Mouse (Mus musculus): ENCODE data around the gene Olfr763. TPM values are rescaled to one million over a fixed set of nuclear protein-coding genes. Genes with fewer than 3 reads are reported as not detected.
"Not testable (repeated sequence)": the region's sequence is repeated elsewhere in the genome, so short reads cannot be mapped to it uniquely, and the experiment has no call there.

Olfr763 gene
- not detected for total RNA-seq (2021)

DNA sequence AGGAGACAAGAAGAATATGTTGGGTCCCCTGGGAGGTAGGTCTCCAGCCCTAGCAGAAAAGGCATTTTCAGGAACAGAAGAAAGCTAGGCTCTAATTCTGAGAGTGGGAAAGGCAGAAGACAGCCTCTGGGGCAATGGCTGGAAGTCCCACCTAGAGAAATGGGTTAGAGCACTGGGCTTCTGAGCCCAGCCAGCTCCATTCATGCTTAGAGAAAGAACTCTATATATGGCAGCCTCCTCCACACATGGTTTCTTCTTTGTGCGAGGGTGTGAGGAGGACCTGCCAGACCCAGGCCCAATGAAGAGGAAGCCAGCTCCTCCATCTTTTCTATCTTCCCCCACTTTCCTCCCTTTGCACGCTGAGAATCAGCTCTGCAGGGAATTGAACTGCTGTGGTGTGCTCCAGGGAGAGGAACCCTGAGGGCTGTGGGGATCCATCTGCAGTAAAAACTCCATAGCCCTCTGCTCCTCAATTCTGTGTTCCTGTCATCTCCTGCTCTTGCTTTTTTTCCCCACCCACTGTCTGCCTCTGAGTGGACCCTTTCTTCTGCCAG lies at the start of gene Olfr763:
Gene Olfr763 (plus strand): TSS at position 504 of the 554 bp plus-strand sequence.
- DNase-seq (ENCODE audit: low spot score in 2 of 2): no peak
- intact Hi-C loops (cut with DNase I): no loop called here

DNA sequence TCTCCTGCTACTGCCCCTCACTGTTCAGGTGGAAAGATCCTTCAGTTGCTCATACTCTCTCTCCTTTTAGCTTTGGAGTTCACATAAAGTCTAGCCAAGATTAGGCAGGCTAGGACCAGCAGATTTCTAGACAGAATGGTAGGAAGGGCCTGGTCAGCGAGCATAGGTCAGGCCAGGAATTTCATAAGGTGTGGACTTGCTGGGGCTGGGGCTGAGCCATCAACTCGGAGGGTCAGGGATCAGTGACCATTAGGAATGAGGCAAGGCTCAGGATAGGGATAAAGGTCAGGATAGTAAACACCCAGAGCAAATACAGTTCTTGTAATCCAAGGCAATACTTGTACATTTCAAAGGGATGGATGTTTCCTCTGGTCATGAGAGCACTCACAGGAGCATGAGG lies 45.6 kb upstream of the Olfr763 start:
- no peak for DNase-seq (ENCODE audit: low spot score in 2 of 2)
- intact Hi-C loops (cut with DNase I): no loop called here

DNA sequence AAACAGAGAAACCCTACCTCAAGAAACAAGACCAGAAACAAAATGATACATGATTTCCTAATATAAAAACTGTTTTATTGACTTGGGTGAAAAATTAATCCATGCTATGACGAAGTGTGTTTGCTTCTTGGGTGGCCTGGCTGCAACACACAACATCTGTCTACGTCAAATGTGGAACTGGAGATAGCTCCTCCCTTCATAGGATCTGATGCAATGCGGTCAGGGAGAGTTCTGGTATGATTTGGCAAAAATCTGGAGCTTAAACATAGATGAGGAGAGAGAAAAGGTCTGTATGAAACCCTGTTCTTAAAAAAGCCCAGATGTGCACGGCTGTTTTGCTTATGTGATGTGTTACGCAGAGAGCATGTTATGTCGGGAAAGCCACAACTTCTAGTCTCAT lies 44.7 kb upstream of the Olfr763 start:
- no peak for DNase-seq (ENCODE audit: low spot score in 2 of 2)
- intact Hi-C loops (cut with DNase I): no loop called here

GRCm38 (mm10) chr10:128968341-128968749 lies 42.2 kb upstream of the Olfr763 start:
- DNase-seq (ENCODE audit: low spot score in 2 of 2): no peak
- intact Hi-C loops (cut with DNase I): no loop called here

- no peak for DNase-seq (ENCODE audit: low spot score in 2 of 2)
- intact Hi-C loops (cut with DNase I): no loop called here
Measured at GRCm38 (mm10) chr10:128970740-128971250, 39.8 kb upstream of the Olfr763 start.

GRCm38 (mm10) chr10:128972841-128973240 lies 37.8 kb upstream of the Olfr763 start:
- intact Hi-C loops (cut with DNase I): no loop called here
- DNase-seq (ENCODE audit: low spot score in 2 of 2): no peak

- no peak for DNase-seq (ENCODE audit: low spot score in 2 of 2)
- intact Hi-C loops (cut with DNase I): loop anchor here (5.0 kb wide), 2 partner anchors 79 to 129 kb away; no protein-coding TSS in a partner anchor
Measured at GRCm38 (mm10) chr10:128976395-128976794, 34.2 kb upstream of the Olfr763 start.

GRCm38 (mm10) chr10:128977522-128978114 lies 33.0 kb upstream of the Olfr763 start:
- intact Hi-C loops (cut with DNase I): loop anchor here (5.0 kb wide), 2 partner anchors 80 to 130 kb away; no protein-coding TSS in a partner anchor
- DNase-seq (ENCODE audit: low spot score in 2 of 2): peak; percentile 40 to 58

DNA sequence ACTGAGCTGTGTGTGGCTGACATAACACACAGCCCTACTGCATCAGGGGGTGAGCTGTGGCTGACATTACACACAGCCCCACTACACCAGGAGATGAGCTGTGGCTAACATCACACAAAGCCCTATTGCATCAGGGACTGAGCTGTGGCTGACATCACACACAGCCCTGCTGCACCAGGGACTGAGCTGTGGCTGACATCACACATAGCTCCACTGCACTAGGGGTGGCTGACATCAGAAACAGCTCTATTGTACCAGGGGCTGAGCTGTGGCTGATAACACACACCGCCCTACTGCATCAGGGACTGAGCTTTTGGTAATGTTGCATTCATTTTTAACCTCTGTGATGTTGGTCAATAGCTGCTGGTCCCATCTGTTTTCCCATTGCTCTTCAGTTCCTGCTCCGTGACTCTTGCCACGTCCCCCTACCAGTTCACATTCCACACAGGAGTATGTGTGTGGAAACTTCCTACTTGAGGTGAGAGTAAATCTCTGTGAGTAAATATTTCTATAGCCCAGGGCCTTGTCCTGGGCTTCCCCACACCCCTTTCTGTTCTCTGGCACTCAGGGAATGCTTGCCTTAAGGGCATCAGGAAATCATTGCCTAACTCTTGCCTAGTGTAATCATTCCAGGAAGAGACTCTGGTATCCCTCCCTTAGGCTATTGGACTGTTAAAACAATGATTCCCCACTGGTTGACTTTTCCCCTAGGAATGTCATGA lies 29.8 kb upstream of the Olfr763 start:
- DNase-seq (ENCODE audit: low spot score in 2 of 2): no peak
- intact Hi-C loops (cut with DNase I): no loop called here

- intact Hi-C loops (cut with DNase I); DNase-seq (ENCODE audit: low spot score in 2 of 2): not testable (repeated sequence)
Measured at GRCm38 (mm10) chr10:128989131-128989530, 21.5 kb upstream of the Olfr763 start, which contains the start of gene Olfr9. TSS of gene Olfr9 (plus strand) at chr10:128989431.

DNA sequence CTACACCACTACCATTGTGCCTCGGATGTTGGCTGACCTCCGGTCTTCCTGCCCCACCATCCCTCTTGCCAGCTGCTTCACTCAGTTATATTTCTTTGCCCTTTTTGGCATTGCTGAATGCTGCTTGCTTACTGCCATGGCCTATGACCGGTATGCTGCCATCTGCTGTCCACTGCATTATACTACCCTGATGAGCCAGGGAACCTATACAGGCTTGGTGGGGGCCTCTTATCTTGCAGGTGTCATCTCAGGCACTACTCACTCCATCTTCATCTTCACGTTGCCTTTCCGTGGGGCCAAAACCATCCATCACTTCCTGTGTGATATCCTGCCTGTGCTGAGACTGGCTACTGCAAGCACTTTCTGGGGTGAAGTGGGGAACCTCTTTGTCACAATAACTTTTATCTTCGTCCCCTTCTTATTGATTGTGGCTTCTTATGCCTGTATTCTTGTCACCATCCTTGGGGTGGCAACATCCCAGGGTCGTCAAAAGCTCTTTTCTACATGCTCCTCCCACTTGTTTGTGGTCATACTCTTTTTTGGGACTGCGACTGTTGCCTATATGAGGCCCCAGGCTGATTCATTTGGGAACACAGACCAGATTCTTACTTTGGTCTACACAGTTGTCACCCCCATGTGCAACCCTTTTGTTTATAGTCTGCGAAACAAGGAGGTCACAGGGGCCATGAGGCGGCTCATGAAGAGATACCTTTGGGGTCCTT lies 20.3 kb upstream of the Olfr763 start:
- DNase-seq (ENCODE audit: low spot score in 2 of 2); intact Hi-C loops (cut with DNase I): not testable (repeated sequence)

DNA sequence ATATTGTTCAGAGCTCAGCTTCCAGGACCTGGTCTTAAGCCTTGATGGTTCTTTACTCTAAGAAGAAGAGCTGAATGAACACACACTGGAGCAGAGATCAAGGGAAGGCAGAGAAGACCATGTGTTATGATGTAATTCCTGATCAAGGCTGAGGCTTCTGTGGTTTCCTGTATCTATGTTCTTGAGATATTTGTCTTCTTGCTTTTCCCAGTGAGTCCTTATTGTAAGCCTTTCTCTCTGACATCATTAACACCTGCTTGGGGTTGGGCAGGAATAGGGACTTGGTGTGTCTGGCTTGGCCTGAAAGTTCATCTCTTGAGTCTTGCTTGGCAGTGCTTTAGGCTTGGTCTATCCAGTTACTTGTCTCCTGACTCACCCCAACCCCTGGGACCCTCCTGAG lies 19.6 kb upstream of the Olfr763 start:
- intact Hi-C loops (cut with DNase I): no loop called here
- DNase-seq (ENCODE audit: low spot score in 2 of 2): no peak

DNA sequence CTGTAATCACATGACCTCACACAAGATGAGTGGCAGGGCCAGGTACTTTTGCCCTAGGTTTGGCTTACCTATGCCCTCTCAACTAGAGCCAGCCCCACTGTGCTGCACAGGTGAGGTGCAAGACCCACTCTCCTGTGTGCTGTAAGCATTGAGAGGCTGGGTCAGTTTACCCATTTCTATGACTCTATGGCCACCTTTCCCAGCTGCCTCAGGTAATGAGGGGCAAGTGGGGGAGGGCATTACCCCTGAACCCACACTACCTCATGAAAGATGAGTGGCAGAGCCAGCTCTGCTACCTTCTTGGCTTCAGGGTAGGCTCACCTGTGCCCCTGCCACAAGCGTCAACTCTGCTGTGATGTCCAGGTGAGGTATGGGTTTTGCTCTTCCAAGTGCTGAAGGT lies 14.8 kb upstream of the Olfr763 start:
- intact Hi-C loops (cut with DNase I): no loop called here

GRCm38 (mm10) chr10:128996523-128997040 lies 14.0 kb upstream of the Olfr763 start:
- no peak for DNase-seq (ENCODE audit: low spot score in 2 of 2)
- intact Hi-C loops (cut with DNase I): no loop called here

More for the DNA sequence above, 14.8 kb upstream of the Olfr763 start:
- DNase-seq (ENCODE audit: low spot score in 2 of 2): no peak

DNA sequence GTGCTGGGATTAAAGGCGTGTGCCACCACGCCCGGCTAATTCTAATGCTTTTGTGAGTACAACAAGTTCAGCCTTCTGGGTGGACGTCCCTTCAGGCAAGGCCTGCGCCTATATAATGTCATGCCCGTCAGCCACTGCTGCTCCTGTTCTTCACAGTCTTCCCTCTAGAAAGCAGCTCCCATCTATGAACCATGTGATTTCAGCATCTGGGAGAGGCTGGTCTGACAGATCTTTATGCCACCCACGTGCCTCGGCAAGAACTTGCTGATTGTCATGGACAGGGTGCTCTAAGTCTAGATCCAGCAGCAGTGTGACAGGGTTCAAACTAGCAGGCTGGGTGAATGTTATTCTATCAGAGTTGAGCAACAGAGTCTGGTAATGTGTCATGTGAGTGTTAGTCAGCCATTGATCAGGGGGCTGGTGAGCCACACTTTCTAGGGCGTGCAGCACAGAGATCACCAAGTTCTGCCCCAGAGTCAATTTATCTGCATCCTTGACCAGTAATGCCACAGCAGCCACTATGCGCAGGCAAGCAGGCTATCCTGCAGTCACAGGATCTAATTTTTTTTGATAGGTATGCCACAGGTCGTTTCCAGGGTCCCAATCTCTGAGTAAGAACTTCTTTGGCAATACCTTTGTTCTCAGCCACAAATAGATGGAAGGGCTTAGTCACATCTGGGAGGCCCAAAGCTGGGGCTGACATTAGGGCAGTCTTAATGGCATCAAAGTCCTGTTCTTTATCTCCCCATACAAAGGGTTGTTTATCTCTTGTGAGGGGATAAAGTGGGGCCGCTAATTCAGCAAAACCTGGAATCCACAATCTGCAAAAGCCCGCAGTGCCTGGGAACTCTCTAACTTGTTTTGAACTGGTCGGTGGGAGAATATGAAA lies 6.3 kb upstream of the Olfr763 start:
- intact Hi-C loops (cut with DNase I): no loop called here
- DNase-seq (ENCODE audit: low spot score in 2 of 2): no peak

DNA sequence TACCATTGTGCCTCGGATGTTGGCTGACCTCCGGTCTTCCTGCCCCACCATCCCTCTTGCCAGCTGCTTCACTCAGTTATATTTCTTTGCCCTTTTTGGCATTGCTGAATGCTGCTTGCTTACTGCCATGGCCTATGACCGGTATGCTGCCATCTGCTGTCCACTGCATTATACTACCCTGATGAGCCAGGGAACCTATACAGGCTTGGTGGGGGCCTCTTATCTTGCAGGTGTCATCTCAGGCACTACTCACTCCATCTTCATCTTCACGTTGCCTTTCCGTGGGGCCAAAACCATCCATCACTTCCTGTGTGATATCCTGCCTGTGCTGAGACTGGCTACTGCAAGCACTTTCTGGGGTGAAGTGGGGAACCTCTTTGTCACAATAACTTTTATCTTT lies 920 bp downstream of the Olfr763 start:
- intact Hi-C loops (cut with DNase I); DNase-seq (ENCODE audit: low spot score in 2 of 2): not testable (repeated sequence)

- no peak for DNase-seq (ENCODE audit: low spot score in 2 of 2)
- intact Hi-C loops (cut with DNase I): no loop called here
Measured at GRCm38 (mm10) chr10:129014477-129014876, 3.9 kb downstream of the Olfr763 start.

DNA sequence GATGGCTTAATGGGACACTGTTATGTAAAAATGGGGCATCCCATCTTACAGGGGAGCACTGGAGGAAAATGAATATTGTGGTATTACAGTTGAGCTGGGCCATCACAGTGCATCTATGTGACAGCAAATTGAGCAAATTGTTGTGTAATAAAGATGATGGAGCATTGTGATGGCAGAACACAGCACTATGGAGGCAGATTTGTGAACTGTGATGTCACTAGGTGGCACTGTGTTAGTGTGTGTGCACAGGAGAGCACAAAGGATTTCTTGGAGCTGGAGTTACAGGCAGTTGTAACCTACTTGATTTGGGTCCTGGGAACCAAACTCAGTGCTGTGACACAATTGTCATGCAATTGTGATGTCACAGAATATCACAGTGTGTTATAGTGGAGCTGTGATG lies 12.7 kb downstream of the Olfr763 start:
- intact Hi-C loops (cut with DNase I): no loop called here
- DNase-seq (ENCODE audit: low spot score in 2 of 2): no peak

All from left cerebral cortex, postnatal 36 days (tissue).